Mouse (Mus musculus) myocyte (in vitro differentiated cells): ENCODE measurements around the gene 4931428L18Rik.

Experiments
- CEBPB ChIP-seq: IDR thresholded peaks from 2 replicates; pipeline ENCODE4 v1.6.1; 2011; ENCODE audit warnings: mild to moderate bottlenecking, moderate library complexity; ENCODE audit not compliant: poor library complexity, insufficient read depth, severe bottlenecking
- MAX ChIP-seq: IDR thresholded peaks from one replicate; pipeline ENCODE4 v1.6.1; 2011; ENCODE audit warnings: low read depth, mild to moderate bottlenecking, control low read depth
- POLR2A ChIP-seq: IDR thresholded peaks from one replicate; pipeline ENCODE4 v1.6.1; 2011; ENCODE audit warnings: low read depth, mild to moderate bottlenecking, control low read depth, moderate library complexity; ENCODE audit not compliant: insufficient read length
- TCF12 ChIP-seq: IDR thresholded peaks from one replicate; pipeline ENCODE4 v1.6.1; 2011; ENCODE audit warnings: mild to moderate bottlenecking, control low read depth; ENCODE audit not compliant: poor library complexity, insufficient read depth, severe bottlenecking

DNA sequence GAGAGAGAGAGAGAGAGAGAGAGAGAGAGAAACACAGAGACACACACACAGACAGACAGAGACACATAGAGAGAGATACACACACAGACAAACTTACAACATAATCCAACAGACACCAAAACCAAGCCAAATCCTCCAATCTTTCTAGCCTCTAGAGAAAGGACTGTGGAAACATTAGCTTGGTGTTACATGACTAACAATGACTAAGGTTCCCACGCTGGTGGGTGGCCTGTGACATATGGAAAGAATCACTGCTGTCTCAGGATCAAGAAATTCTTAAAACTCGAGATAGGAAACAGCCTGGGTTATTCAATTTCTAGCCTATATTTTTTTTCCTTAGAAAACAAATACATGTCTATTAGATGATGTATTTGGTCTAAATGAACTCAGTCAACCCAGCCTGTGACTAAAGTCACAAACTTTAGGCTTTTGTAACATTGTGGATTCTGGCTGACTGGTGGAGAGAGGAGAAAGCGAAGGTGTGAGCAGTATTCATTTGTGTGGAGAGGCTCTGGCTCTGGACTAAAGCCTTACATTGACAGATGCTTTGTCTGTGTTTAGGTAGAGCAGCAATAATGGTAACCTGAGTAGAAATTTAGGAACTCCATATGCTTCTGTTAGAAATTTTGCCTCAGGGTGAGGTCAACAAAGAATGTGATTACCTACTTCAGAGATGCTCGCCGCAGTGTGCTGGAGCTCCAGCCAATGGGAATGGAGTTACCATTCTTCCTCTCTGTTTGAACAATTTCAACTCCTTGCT lies 126.6 kb downstream of the 4931428L18Rik start:
- TF ChIP-seq TCF12 = no peak
- TF ChIP-seq CEBPB = no peak
- TF ChIP-seq MAX = no peak
- TF ChIP-seq POLR2A = no peak
